Mouse (Mus musculus): Measurements from ENCODE around the gene Gm17521. TPM values are rescaled to one million over a fixed set of nuclear protein-coding genes. Genes with fewer than 3 reads are reported as not detected.

The Gm17521 gene
- polyA plus RNA-seq (2015; fragmentation: Illumina TruSeq; extraction: RNeasy Lipid Tissue Mini Kit (QIAGEN cat#74804); ENCODE audit: insufficient read depth, low replicate concordance), result not detected

GRCm38 (mm10) chrX:123029569-123029968 lies at the start of gene Gm17521:
Gene Gm17521, minus strand, starts transcription at chrX:123029669.

Other genes with a start within 250 kb of the Gm17521 start
- gene Cldn34c1, start 73.8 kb upstream of the Gm17521 start, polyA plus RNA-seq (2015; fragmentation: Illumina TruSeq; extraction: RNeasy Lipid Tissue Mini Kit (QIAGEN cat#74804); ENCODE audit: insufficient read depth, low replicate concordance), result 4.9 TPM
- gene Srsx, start 192.8 kb upstream of the Gm17521 start, polyA plus RNA-seq (2015; fragmentation: Illumina TruSeq; extraction: RNeasy Lipid Tissue Mini Kit (QIAGEN cat#74804); ENCODE audit: insufficient read depth, low replicate concordance), result not detected
- gene Gm17577, start 217.2 kb upstream of the Gm17521 start, polyA plus RNA-seq (2015; fragmentation: Illumina TruSeq; extraction: RNeasy Lipid Tissue Mini Kit (QIAGEN cat#74804); ENCODE audit: insufficient read depth, low replicate concordance), result not detected